Mouse (Mus musculus) left cerebral cortex, adult 8-10 months (tissue): ENCODE results near the gene Ppp1r12a. TPM values are rescaled to one million over a fixed set of nuclear protein-coding genes. Genes with fewer than 3 reads are reported as not detected.
A peak's percentile ranks its signal among the peaks of the same experiment; 100 is the strongest.

ENCODE experiments used
- DNase-seq, 2 experiments: peaks; one replicate each; pipeline ENCODE4 v3.0.0; 2022; ENCODE audit warnings: low spot score in 2 of 2
- total RNA-seq, 4 experiments: library from RNA; stranded (reverse); gene quantifications; 2 replicates each; pipeline ENCODE4 v1.2.4; 2022

The Ppp1r12a gene
- total RNA-seq, 4 experiments from 2014 or later = 126 to 141 (median 127) TPM

- DNase-seq = peak in 1 of 2 experiments; percentile 5
These were observed 170.9 kb downstream of the Ppp1r12a start for GRCm38 (mm10) chr10:108332571-108333541.

DNA sequence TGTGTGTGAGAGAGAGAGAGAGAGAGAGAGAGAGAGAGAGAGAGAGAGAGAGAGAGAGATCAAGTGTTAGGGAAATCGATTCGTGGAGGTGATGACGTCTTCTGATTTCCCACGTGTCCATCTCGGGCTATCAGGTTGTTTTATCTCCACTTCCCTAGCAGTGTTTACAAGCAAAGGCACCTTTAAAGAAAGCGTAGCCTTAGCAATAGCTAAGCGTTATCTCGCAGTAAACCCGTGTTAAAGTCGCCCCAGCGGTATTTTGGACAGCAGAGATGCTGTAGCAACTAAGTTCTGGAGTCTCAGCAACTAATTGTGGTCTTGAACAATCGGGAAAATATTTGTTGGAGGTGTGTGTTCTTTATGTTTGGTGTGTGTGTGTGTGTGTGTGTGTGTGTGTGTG lies 171.6 kb downstream of the Ppp1r12a start:
- no peak for DNase-seq

Other genes with a start within 250 kb of the Ppp1r12a start
- 1 to 10 TPM; 2.2 to 3.4 (median 2.3) TPM for gene Pawr, start 169.9 kb downstream of the Ppp1r12a start, total RNA-seq